Mouse (Mus musculus) bone marrow, adult 2 months (tissue): ENCODE results near the gene Paqr9.

ENCODE experiments used
- CTCF ChIP-seq: fragments of 200-500 bp; IDR thresholded peaks from 2 replicates; pipeline ENCODE4 v1.5.1; 2011; ENCODE audit warnings: low read length, control low read depth; ENCODE audit not compliant: control insufficient read depth, insufficient read depth
- POLR2A ChIP-seq: fragments of 200-500 bp; IDR thresholded peaks from 2 replicates; pipeline ENCODE4 v1.6.1; 2011; ENCODE audit warnings: low read depth, mild to moderate bottlenecking, control low read depth, low read length, borderline replicate concordance; ENCODE audit not compliant: control insufficient read depth

DNA sequence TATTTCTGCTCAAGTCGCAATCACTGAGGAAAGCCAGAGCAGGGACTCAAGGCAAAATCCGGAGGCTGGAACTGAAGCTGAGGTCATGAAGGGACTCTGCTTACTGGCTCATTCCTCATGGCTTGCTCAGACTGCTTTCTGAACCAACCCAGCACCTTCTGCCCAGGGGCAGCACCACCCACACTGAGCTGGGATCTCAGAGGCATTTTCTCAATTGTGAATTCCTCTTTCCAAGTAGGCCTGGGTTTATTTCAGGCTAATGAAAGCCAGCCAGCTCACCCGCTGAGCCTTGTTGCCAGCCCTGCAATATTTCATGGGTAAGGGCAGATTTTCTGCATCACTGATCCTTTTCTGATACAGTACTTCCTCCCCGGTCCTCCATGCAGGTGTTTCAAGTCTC lies 12.0 kb downstream of the Paqr9 start:
- TF ChIP-seq POLR2A = no peak
- no peak for TF ChIP-seq CTCF
